Mouse (Mus musculus): ENCODE data around the gene Mtx2. TPM values are rescaled to one million over a fixed set of nuclear protein-coding genes. Genes with fewer than 3 reads are reported as not detected.

Mtx2 gene
- total and polyA plus RNA-seq, 3 experiments: 56.4 to 186 (median 111) TPM

GRCm38 (mm10) chr2:74907368-74908291, 82.0 kb downstream of the Mtx2 start:
- Histone ChIP-seq H3K27ac (ENCODE audit: insufficient read depth, low read depth) (no peak overlapping the region), H3K4me1 (ENCODE audit: control insufficient read depth in 1 of 2, insufficient read depth in 2 of 2) (no peaks in the 10 kb centered on the region), H3K4me2 (ENCODE audit: insufficient read depth, low read depth, poor library complexity, severe bottlenecking) (no peak overlapping the region), H3K4me3 (replicated peaks in 1 of 3; ENCODE audit: low read depth in 2 of 3, low read length in 2 of 3, poor library complexity in 1 of 3) (no peak overlapping the region), H3K9ac (ENCODE audit: insufficient read depth, low read depth) (no peak overlapping the region), H3K27me3 (replicated peaks) (no peaks in the 10 kb centered on the region), H3K9me3 (replicated peaks; ENCODE audit: low read length) (no peaks in the 10 kb centered on the region), H3K36me3 (replicated peaks in 1 of 2; ENCODE audit: control insufficient read depth in 1 of 2, insufficient read depth in 1 of 2, low read length in 1 of 2) (no peaks in the 10 kb centered on the region), H3K79me2 (replicated peaks; ENCODE audit: control insufficient read depth, extremely low read depth, insufficient read depth, poor library complexity, severe bottlenecking) (no peaks in the 10 kb centered on the region)
- TF ChIP-seq RAD21 (IDR thresholded peaks at IDR 0.05; ENCODE audit: low read depth, low read length): no peak
- no peak for TF ChIP-seq NRF1 (IDR thresholded peaks at IDR 0.05; ENCODE audit: low read depth, low read length)
- TF ChIP-seq E2F4 (IDR thresholded peaks at IDR 0.05; ENCODE audit: insufficient replicate concordance, low read depth, low read length): no peak
- no peak for TF ChIP-seq JUND (conservative IDR thresholded peaks at IDR 0.05; ENCODE audit: low read depth, low read length)
- TF ChIP-seq CTCF (conservative IDR thresholded peaks at IDR 0.05 in 1 of 2, IDR thresholded peaks at IDR 0.05 in 1 of 2; ENCODE audit: low read depth in 2 of 2, low read length in 2 of 2): no peak
- no peak for TF ChIP-seq MAFK (IDR thresholded peaks at IDR 0.05; ENCODE audit: insufficient replicate concordance, low read length)
- no peak for TF ChIP-seq RCOR1 (conservative IDR thresholded peaks at IDR 0.05; ENCODE audit: low read depth, low read length)
- no peak for TF ChIP-seq JUN (IDR thresholded peaks at IDR 0.05; ENCODE audit: insufficient read depth, low read depth, low read length)
- no peak for TF ChIP-seq GABPA (IDR thresholded peaks at IDR 0.05; ENCODE audit: insufficient replicate concordance, low read depth, low read length)
- TF ChIP-seq MYC (IDR thresholded peaks at IDR 0.05; ENCODE audit: low read depth, low read length): no peak
- TF ChIP-seq USF2 (conservative IDR thresholded peaks at IDR 0.05; ENCODE audit: low read depth, low read length): no peak
- no peak for TF ChIP-seq ZNF384 (IDR thresholded peaks at IDR 0.05; ENCODE audit: low read depth, low read length)
- TF ChIP-seq MEF2A (IDR thresholded peaks at IDR 0.05; ENCODE audit: borderline replicate concordance, low read depth, low read length): no peak
- TF ChIP-seq POLR2AphosphoS2 (IDR thresholded peaks at IDR 0.05; ENCODE audit: low read depth, low read length): no peak
- no peak for DNase-seq (ENCODE audit: extremely low read depth)
- dilution Hi-C loops (cut with MboI; ENCODE audit: extremely low pct_ligation_motif_present, extremely low pct_unique_long_range_greater_than_20kb, low sequenced_read_pairs): no loop called here
- in situ Hi-C loops (cut with MboI; ENCODE audit: low pct_ligation_motif_present, low pct_unique_long_range_greater_than_20kb, low sequenced_read_pairs): no loop called here

GRCm38 (mm10) chr2:74912031-74912430, 86.4 kb downstream of the Mtx2 start:
- Histone ChIP-seq H3K27me3 (replicated peaks) (no peaks in the 10 kb centered on the region), H3K4me3 (replicated peaks in 1 of 3; ENCODE audit: low read depth in 2 of 3, low read length in 2 of 3, poor library complexity in 1 of 3) (no peak overlapping the region), H3K36me3 (replicated peaks in 1 of 2; ENCODE audit: control insufficient read depth in 1 of 2, insufficient read depth in 1 of 2, low read length in 1 of 2) (no peaks in the 10 kb centered on the region), H3K79me2 (replicated peaks; ENCODE audit: control insufficient read depth, extremely low read depth, insufficient read depth, poor library complexity, severe bottlenecking) (no peaks in the 10 kb centered on the region), H3K9ac (ENCODE audit: insufficient read depth, low read depth) (no peak overlapping the region), H3K27ac (ENCODE audit: insufficient read depth, low read depth) (no peak overlapping the region), H3K9me3 (replicated peaks; ENCODE audit: low read length) (no peaks in the 10 kb centered on the region), H3K4me2 (ENCODE audit: insufficient read depth, low read depth, poor library complexity, severe bottlenecking) (no peak overlapping the region), H3K4me1 (ENCODE audit: control insufficient read depth in 1 of 2, insufficient read depth in 2 of 2) (peaks cover 0 to 3% of the 10 kb centered on the region in 2 experiments; a peak in 1 of 4 replicates)
- in situ Hi-C loops (cut with MboI; ENCODE audit: low pct_ligation_motif_present, low pct_unique_long_range_greater_than_20kb, low sequenced_read_pairs) (no loop called here), dilution Hi-C loops (cut with MboI; ENCODE audit: extremely low pct_ligation_motif_present, extremely low pct_unique_long_range_greater_than_20kb, low sequenced_read_pairs) (no loop called here)
- TF ChIP-seq SIN3A (IDR thresholded peaks at IDR 0.05; ENCODE audit: low read length): no peak
- no peak for TF ChIP-seq HCFC1 (IDR thresholded peaks at IDR 0.05; ENCODE audit: low read depth, low read length)
- TF ChIP-seq PAX5 (IDR thresholded peaks at IDR 0.05; ENCODE audit: low read length): no peak
- TF ChIP-seq ZC3H11A (IDR thresholded peaks at IDR 0.05; ENCODE audit: low read depth, low read length): no peak
- no peak for TF ChIP-seq ETS1 (conservative IDR thresholded peaks at IDR 0.05; ENCODE audit: low read depth, low read length)
- TF ChIP-seq TBP (conservative IDR thresholded peaks at IDR 0.05; ENCODE audit: low read depth, low read length): no peak
- no peak for TF ChIP-seq USF2 (conservative IDR thresholded peaks at IDR 0.05; ENCODE audit: low read depth, low read length)
- no peak for TF ChIP-seq MAZ (IDR thresholded peaks at IDR 0.05; ENCODE audit: low read depth, low read length)
- TF ChIP-seq CHD1 (IDR thresholded peaks at IDR 0.05; ENCODE audit: low read depth, low read length): no peak
- TF ChIP-seq CTCF (conservative IDR thresholded peaks at IDR 0.05 in 1 of 2, IDR thresholded peaks at IDR 0.05 in 1 of 2; ENCODE audit: low read depth in 2 of 2, low read length in 2 of 2): no peak
- TF ChIP-seq ZMIZ1 (IDR thresholded peaks at IDR 0.05; ENCODE audit: low read depth, low read length): no peak
- no peak for TF ChIP-seq IRF4 (IDR thresholded peaks at IDR 0.05; ENCODE audit: low read depth, low read length)
- no peak for TF ChIP-seq MAFK (IDR thresholded peaks at IDR 0.05; ENCODE audit: insufficient replicate concordance, low read length)
- no peak for TF ChIP-seq MXI1 (IDR thresholded peaks at IDR 0.05; ENCODE audit: low read depth, low read length)
- no peak for TF ChIP-seq RCOR1 (conservative IDR thresholded peaks at IDR 0.05; ENCODE audit: low read depth, low read length)
- no peak for TF ChIP-seq MAX (IDR thresholded peaks at IDR 0.05; ENCODE audit: low read length)
- TF ChIP-seq ZKSCAN1 (IDR thresholded peaks at IDR 0.05; ENCODE audit: borderline replicate concordance, low read depth, low read length): no peak
- DNase-seq (ENCODE audit: extremely low read depth): no peak
